Comparison of ENCODE assay signal across 11 mouse cellular contexts in genomic region chr15:89313359-89313758, GRCm38 (mm10). TPM values are rescaled to one million over a fixed set of nuclear protein-coding genes. Genes with fewer than 3 reads are reported as not detected.
A peak's percentile ranks its signal among the peaks of the same experiment; 100 is the strongest.
DNase-seq lines count a peak whose midpoint lies in the region; ATAC-seq and TF ChIP-seq lines count a peak whose summit lies in the region.
"Had no signal": no experiment of that assay in that cellular context is flagged by ENCODE, and none has a peak within 500 bp of the region (broad histone marks: within the 10 kb centered on the region; RNA-seq: fewer than 3 reads in every experiment).

No protein-coding gene starts in this region.

- peak overlapping the region; percentile 95 for H3K9ac ChIP-seq in heart, embryonic 13.5 days
- no peak overlapping the region for H3K9ac ChIP-seq in forebrain, embryonic 16.5 days (replicated peaks; ENCODE audit: low read depth, low read length)
- H3K9ac ChIP-seq in liver, embryonic 16.5 days (ENCODE audit: low read depth, low read length), result no peak overlapping the region

- no peak for TF ChIP-seq POLR2A in kidney, adult 2 months (IDR thresholded peaks at IDR 0.05; ENCODE audit: low read depth, low read length)

- H3K9me3 ChIP-seq in heart, embryonic 13.5 days, result no peaks in the 10 kb centered on the region
- H3K9me3 ChIP-seq in embryonic facial prominence, embryonic 10.5 days, result no peaks in the 10 kb centered on the region
- H3K9me3 ChIP-seq in forebrain, embryonic 16.5 days (ENCODE audit: control insufficient read depth, low read length), result no peaks in the 10 kb centered on the region
- H3K9me3 ChIP-seq in liver, embryonic 16.5 days (replicated peaks; ENCODE audit: control insufficient read depth, low read length), result no peaks in the 10 kb centered on the region

- H3K4me2 ChIP-seq in heart, embryonic 13.5 days, result peak overlapping the region; percentile 91
- peak overlapping the region; percentile 69 for H3K4me2 ChIP-seq in forebrain, embryonic 16.5 days (ENCODE audit: low read length)
- peak overlapping the region; percentile 82 for H3K4me2 ChIP-seq in liver, embryonic 16.5 days (ENCODE audit: low read depth, low read length)

- no peaks in the 10 kb centered on the region for H3K36me3 ChIP-seq in heart, embryonic 13.5 days
- H3K36me3 ChIP-seq in embryonic facial prominence, embryonic 10.5 days (replicated peaks), result no peaks in the 10 kb centered on the region
- no peaks in the 10 kb centered on the region for H3K36me3 ChIP-seq in forebrain, embryonic 16.5 days (ENCODE audit: control insufficient read depth, insufficient read depth)
- no peaks in the 10 kb centered on the region for H3K36me3 ChIP-seq in liver, embryonic 16.5 days (ENCODE audit: control insufficient read depth, insufficient read depth)
- H3K36me3 ChIP-seq in kidney, adult 2 months (ENCODE audit: control insufficient read depth, insufficient read depth, low read length), result no peaks in the 10 kb centered on the region

- H3K27ac ChIP-seq in heart, embryonic 13.5 days (replicated peaks), result no peak overlapping the region
- H3K27ac ChIP-seq in embryonic facial prominence, embryonic 10.5 days (replicated peaks), result no peak overlapping the region
- no peak overlapping the region for H3K27ac ChIP-seq in forebrain, embryonic 16.5 days (ENCODE audit: low read length)
- H3K27ac ChIP-seq in liver, embryonic 16.5 days (ENCODE audit: low read length), result no peak overlapping the region
- H3K27ac ChIP-seq in kidney, adult 2 months (ENCODE audit: insufficient read depth, low read depth, low read length), result no peak overlapping the region
- H3K27ac ChIP-seq: kidney, postnatal 0 days had no signal

- TF ChIP-seq CTCF in kidney, adult 2 months (conservative IDR thresholded peaks at IDR 0.05; ENCODE audit: insufficient read depth, insufficient read length, low read depth, low read length), result no peak

- H3K4me1 ChIP-seq in heart, embryonic 13.5 days, result peaks cover 56% of the 10 kb centered on the region
- H3K4me1 ChIP-seq in embryonic facial prominence, embryonic 10.5 days, result peaks cover 32% of the 10 kb centered on the region
- H3K4me1 ChIP-seq in forebrain, embryonic 16.5 days (replicated peaks; ENCODE audit: control insufficient read depth, insufficient read depth, low read length), result peaks cover 41% of the 10 kb centered on the region
- H3K4me1 ChIP-seq in liver, embryonic 16.5 days (ENCODE audit: control insufficient read depth, low read depth, low read length), result peaks cover 42% of the 10 kb centered on the region
- H3K4me1 ChIP-seq in kidney, adult 2 months (ENCODE audit: control insufficient read depth, insufficient read depth, low read length), result peaks cover 35% of the 10 kb centered on the region

- 76% methylated on average over 4 of the region's 4 CpGs for WGBS in heart, embryonic 13.5 days
- 77% methylated on average over 4 of the region's 4 CpGs for WGBS in embryonic facial prominence, embryonic 10.5 days
- WGBS in forebrain, embryonic 16.5 days, result 86% methylated on average over 4 of the region's 4 CpGs
- 67% methylated on average over 4 of the region's 4 CpGs for WGBS in liver, embryonic 16.5 days (ENCODE audit: insufficient replicate concordance)
- 54% methylated on average over 4 of the region's 4 CpGs for WGBS in kidney, adult 2 months

- peak overlapping the region; percentile 75; the same call in 1 of the 2 replicates for H3K4me3 ChIP-seq in heart, embryonic 13.5 days
- H3K4me3 ChIP-seq in embryonic facial prominence, embryonic 10.5 days, result peak overlapping the region; percentile 98
- H3K4me3 ChIP-seq in forebrain, embryonic 16.5 days (replicated peaks; ENCODE audit: low read length), result no peak overlapping the region
- H3K4me3 ChIP-seq in liver, embryonic 16.5 days (ENCODE audit: low read depth, low read length), result no peak overlapping the region
- H3K4me3 ChIP-seq in kidney, adult 2 months (ENCODE audit: insufficient read depth, low read depth, low read length), result no peak overlapping the region

- no peak for DNase-seq in heart, adult 18-20 months
- DNase-seq in embryonic facial prominence, embryonic 10.5 days (ENCODE audit: low spot score), result no peak
- no peak for DNase-seq in urinary bladder, postnatal 4 days (ENCODE audit: low spot score in 2 of 2)
- no peak for DNase-seq in kidney, adult 2 months
- no peak for DNase-seq in thymus, postnatal 25 days

- ATAC-seq in heart, embryonic 13.5 days (ENCODE audit: extremely low read depth, insufficient number of reproducible peaks, low FRiP score, low TSS enrichment), result no peak
- ATAC-seq in forebrain, embryonic 16.5 days, result no peak
- ATAC-seq in liver, embryonic 16.5 days (ENCODE audit: low read depth), result no peak

- H3K27me3 ChIP-seq in heart, embryonic 13.5 days (replicated peaks), result no peaks in the 10 kb centered on the region
- H3K27me3 ChIP-seq in embryonic facial prominence, embryonic 10.5 days (replicated peaks; ENCODE audit: low read depth, poor library complexity, severe bottlenecking), result no peaks in the 10 kb centered on the region
- no peaks in the 10 kb centered on the region for H3K27me3 ChIP-seq in forebrain, embryonic 16.5 days (replicated peaks; ENCODE audit: control insufficient read depth, insufficient read depth, low read length)
- no peaks in the 10 kb centered on the region for H3K27me3 ChIP-seq in liver, embryonic 16.5 days (ENCODE audit: control insufficient read depth, insufficient read depth, low read depth, low read length)
- H3K27me3 ChIP-seq in kidney, adult 2 months (replicated peaks; ENCODE audit: control insufficient read depth, insufficient read depth, low read length), result no peaks in the 10 kb centered on the region

RNA-seq across cellular contexts. Expression of gene Sbf1, which starts 1.8 kb away (rescaled TPM):
- 34.3 and 38.3 TPM in 2 replicates for polyA plus RNA-seq in heart, embryonic 13.5 days (2015; fragmentation: Nextera tagmentation; extraction: Ambion mirVana)
- 10 to 100 TPM; 57.6 to 57.8 TPM for total RNA-seq in heart, adult 18-20 months (2021)
- polyA plus RNA-seq in embryonic facial prominence, embryonic 10.5 days (2016; fragmentation: Nextera tagmentation; extraction: Ambion mirVana), result 80.6 and 85.5 TPM in 2 replicates
- polyA plus RNA-seq in forebrain, embryonic 16.5 days (2015; fragmentation: Nextera tagmentation; extraction: Ambion mirVana), result 81.8 and 97.2 TPM in 2 replicates
- polyA plus RNA-seq in liver, embryonic 16.5 days (2015; fragmentation: Nextera tagmentation; extraction: Ambion mirVana), result 20.7 and 23.1 TPM in 2 replicates
- 174 and 184 TPM in 2 replicates for polyA plus RNA-seq in kidney, adult 2 months (2012; rRNA removed)

RNA-seq across cellular contexts. Expression of gene Adm2, which starts 9.2 kb away (rescaled TPM):
- 0.66 and 0.85 TPM in 2 replicates for polyA plus RNA-seq in heart, embryonic 13.5 days (2015; fragmentation: Nextera tagmentation; extraction: Ambion mirVana)
- total RNA-seq in heart, adult 18-20 months (2021), result not detected
- 0.30 and 0.34 TPM in 2 replicates for polyA plus RNA-seq in embryonic facial prominence, embryonic 10.5 days (2016; fragmentation: Nextera tagmentation; extraction: Ambion mirVana)
- not detected in 2 replicates for polyA plus RNA-seq in forebrain, embryonic 16.5 days (2015; fragmentation: Nextera tagmentation; extraction: Ambion mirVana)
- polyA plus RNA-seq in liver, embryonic 16.5 days (2015; fragmentation: Nextera tagmentation; extraction: Ambion mirVana), result 1.9 and 2.6 TPM in 2 replicates
- 12.1 and 13.4 TPM in 2 replicates for polyA plus RNA-seq in kidney, adult 2 months (2012; rRNA removed)
- polyA plus RNA-seq: brain, embryonic 14.5 days; frontal cortex, adult 2 months had no signal

RNA-seq across cellular contexts. Expression of gene Miox, which starts 20.8 kb away (rescaled TPM):
- polyA plus RNA-seq in heart, embryonic 13.5 days (2015; fragmentation: Nextera tagmentation; extraction: Ambion mirVana), result 0.34 TPM in 1 of 2 replicates, not detected in the other
- not detected for total RNA-seq in heart, adult 18-20 months (2021)
- not detected in 2 replicates for polyA plus RNA-seq in embryonic facial prominence, embryonic 10.5 days (2016; fragmentation: Nextera tagmentation; extraction: Ambion mirVana)
- not detected in 2 replicates for polyA plus RNA-seq in forebrain, embryonic 16.5 days (2015; fragmentation: Nextera tagmentation; extraction: Ambion mirVana)
- polyA plus RNA-seq in liver, embryonic 16.5 days (2015; fragmentation: Nextera tagmentation; extraction: Ambion mirVana), result 8.6 and 8.9 TPM in 2 replicates
- polyA plus RNA-seq in kidney, adult 2 months (2012; rRNA removed), result 7,787 and 8,230 TPM in 2 replicates
- polyA plus RNA-seq: brain, embryonic 14.5 days; frontal cortex, adult 2 months had no signal

RNA-seq across cellular contexts. Expression of gene Lmf2, which starts 42.1 kb away (rescaled TPM):
- polyA plus RNA-seq in heart, embryonic 13.5 days (2015; fragmentation: Nextera tagmentation; extraction: Ambion mirVana), result 43.8 and 46.2 TPM in 2 replicates
- total RNA-seq in heart, adult 18-20 months (2021), result 10 to 100 TPM; 25.8 to 26.1 TPM
- polyA plus RNA-seq in embryonic facial prominence, embryonic 10.5 days (2016; fragmentation: Nextera tagmentation; extraction: Ambion mirVana), result 49.1 and 52.2 TPM in 2 replicates
- 29.5 and 32.3 TPM in 2 replicates for polyA plus RNA-seq in forebrain, embryonic 16.5 days (2015; fragmentation: Nextera tagmentation; extraction: Ambion mirVana)
- polyA plus RNA-seq in liver, embryonic 16.5 days (2015; fragmentation: Nextera tagmentation; extraction: Ambion mirVana), result 29.2 and 34.4 TPM in 2 replicates
- polyA plus RNA-seq in kidney, adult 2 months (2012; rRNA removed), result 40.2 and 43.7 TPM in 2 replicates

RNA-seq across cellular contexts. Expression of gene Ncaph2, which starts 42.2 kb away (rescaled TPM):
- polyA plus RNA-seq in heart, embryonic 13.5 days (2015; fragmentation: Nextera tagmentation; extraction: Ambion mirVana), result 94.1 and 109 TPM in 2 replicates
- 10 to 100 TPM; 50.7 to 62.9 TPM for total RNA-seq in heart, adult 18-20 months (2021)
- polyA plus RNA-seq in embryonic facial prominence, embryonic 10.5 days (2016; fragmentation: Nextera tagmentation; extraction: Ambion mirVana), result 180 and 188 TPM in 2 replicates
- 138 and 140 TPM in 2 replicates for polyA plus RNA-seq in forebrain, embryonic 16.5 days (2015; fragmentation: Nextera tagmentation; extraction: Ambion mirVana)
- 100 and 103 TPM in 2 replicates for polyA plus RNA-seq in liver, embryonic 16.5 days (2015; fragmentation: Nextera tagmentation; extraction: Ambion mirVana)
- polyA plus RNA-seq in kidney, adult 2 months (2012; rRNA removed), result 111 and 124 TPM in 2 replicates

Comparison
In these comparisons a context has a peak if more than half of its experiments do, and no peak if none do; other contexts are left out.
1. H3K4me3 ChIP-seq: peak in heart, embryonic 13.5 days (single experiment) and embryonic facial prominence, embryonic 10.5 days (single experiment); none in forebrain, embryonic 16.5 days (single experiment), liver, embryonic 16.5 days (single experiment) and kidney, adult 2 months (single experiment).
2. RNA of gene Miox, which starts 20.8 kb away (polyA plus RNA-seq): 7,787 to 8,230 TPM in kidney, adult 2 months; 8.6 to 8.9 TPM in liver, embryonic 16.5 days, 0.34 TPM in heart, embryonic 13.5 days, not detected in embryonic facial prominence, embryonic 10.5 days and not detected in forebrain, embryonic 16.5 days; every median in the first group is over 100 times any median in the second.
3. Peak in every context shown above with its lines, with median percentiles within 50 percentile points of each other: H3K4me2 ChIP-seq.